Mouse (Mus musculus) spleen, postnatal 10 days (tissue): ENCODE data around the gene Isg15.

Experiments used
- DNase-seq, 2 experiments: peaks; one replicate each; pipeline ENCODE4 v3.0.0; 2021 to 2022; ENCODE audit warnings: low spot score in 2 of 2

Gene Isg15

DNA sequence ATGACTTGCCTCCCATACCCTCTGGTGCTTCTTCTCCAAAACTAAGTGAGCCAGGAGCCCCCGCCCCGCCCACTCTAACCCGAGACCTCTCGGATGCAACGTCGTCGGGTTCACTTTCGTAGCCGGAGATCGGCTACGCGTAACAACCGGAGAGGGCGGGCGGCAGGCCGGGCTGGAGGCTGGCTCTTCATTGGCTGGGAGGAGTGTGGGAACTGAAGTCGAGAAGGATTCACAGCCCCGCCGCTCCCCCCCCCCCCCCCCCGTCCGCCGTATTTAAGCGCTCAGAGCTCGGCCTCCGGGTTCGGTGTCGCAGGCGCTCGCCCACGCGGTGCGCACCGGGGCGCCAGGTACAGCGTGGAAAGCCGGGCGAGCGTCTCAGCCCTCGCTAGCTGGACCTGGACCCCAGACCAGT lies 2.4 kb upstream of the Isg15 start, which contains the start of gene AW011738:
TSS of gene AW011738 (plus strand) at position 304 of the 412 bp plus-strand sequence.
- DNase-seq, result peak in 1 of 2 experiments; percentile 79

DNA sequence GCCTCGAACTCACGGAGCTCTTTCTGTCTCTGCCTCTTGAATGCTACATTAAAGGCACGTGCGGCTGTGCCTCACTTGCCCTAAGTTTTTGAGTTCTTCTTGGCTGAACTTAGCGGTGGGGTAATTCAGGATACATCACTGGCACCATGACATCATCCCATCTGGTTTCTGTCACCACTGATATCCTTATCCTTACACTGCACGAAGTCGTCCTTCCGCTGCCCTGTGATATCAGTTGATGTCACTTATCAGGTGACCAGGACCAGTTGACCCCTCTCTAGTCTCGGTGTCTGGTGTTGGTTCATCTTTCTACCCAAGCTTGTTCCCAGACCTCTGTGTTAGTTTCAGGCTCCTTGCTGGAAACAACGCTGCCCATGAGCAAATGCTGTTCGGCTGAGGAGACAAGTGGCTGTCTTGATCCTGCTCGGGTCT lies 1.9 kb upstream of the Isg15 start:
- peak; percentile 41 to 50 for DNase-seq

DNA sequence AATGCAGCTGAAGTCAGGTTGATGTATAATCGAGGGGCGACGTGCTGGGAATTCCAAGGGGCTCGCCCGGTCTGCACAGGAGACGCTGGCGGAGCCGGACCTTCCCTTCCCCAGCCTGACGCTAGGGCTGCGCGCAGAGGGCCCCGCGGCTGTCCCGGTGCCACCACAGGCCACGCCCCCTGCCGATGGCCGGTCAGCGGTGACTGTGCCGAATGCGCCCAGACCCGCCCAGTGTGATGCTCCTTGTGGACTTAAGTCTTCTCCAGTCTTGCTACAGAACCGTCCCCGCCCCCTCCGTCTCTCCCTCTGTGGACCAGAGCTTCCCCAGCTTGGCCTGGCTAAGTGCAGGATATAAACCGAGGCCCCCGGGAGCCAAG lies 2.8 kb downstream of the Isg15 start:
- DNase-seq, result peak; percentile 85 to 93

DNA sequence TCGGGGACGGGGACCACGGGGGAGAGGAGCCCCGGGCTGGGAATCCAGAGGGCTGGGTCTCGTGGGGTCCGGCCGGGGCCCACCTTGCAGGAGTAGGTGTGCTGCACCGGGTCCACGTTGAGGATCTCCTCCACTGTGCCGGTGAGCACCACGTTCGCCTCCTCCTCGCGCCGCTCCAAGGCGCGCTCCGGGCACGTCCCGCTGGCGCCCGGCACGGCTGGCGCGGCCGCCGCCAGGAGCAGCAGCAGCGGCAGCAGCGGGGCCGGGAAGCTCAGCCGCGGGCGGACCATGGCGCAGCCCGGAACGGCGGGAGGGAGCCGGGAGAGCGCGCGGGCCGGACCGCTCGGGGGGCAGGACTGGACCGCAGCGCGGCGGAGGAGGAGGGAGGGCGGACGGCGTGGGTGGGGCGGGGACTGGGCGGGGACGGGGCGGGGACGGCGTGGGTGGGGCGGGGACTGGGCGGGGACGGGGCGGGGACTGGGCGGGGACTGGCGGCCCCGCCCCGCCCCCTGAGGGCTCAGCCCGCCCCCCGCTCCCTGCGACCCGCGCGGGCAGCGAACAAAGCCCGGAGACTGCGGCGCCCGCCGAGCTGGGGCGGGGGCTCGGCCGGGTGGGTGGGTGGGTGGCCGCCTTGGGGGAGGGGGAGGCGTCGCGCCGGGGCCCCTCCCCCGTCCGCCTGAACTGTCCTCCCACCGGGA lies 3.3 kb downstream of the Isg15 start, which contains the start of gene Agrn:
TSS of gene Agrn (minus strand) at position 358 of the 698 bp plus-strand sequence.
- DNase-seq, result peak; percentile 69 to 75

DNA sequence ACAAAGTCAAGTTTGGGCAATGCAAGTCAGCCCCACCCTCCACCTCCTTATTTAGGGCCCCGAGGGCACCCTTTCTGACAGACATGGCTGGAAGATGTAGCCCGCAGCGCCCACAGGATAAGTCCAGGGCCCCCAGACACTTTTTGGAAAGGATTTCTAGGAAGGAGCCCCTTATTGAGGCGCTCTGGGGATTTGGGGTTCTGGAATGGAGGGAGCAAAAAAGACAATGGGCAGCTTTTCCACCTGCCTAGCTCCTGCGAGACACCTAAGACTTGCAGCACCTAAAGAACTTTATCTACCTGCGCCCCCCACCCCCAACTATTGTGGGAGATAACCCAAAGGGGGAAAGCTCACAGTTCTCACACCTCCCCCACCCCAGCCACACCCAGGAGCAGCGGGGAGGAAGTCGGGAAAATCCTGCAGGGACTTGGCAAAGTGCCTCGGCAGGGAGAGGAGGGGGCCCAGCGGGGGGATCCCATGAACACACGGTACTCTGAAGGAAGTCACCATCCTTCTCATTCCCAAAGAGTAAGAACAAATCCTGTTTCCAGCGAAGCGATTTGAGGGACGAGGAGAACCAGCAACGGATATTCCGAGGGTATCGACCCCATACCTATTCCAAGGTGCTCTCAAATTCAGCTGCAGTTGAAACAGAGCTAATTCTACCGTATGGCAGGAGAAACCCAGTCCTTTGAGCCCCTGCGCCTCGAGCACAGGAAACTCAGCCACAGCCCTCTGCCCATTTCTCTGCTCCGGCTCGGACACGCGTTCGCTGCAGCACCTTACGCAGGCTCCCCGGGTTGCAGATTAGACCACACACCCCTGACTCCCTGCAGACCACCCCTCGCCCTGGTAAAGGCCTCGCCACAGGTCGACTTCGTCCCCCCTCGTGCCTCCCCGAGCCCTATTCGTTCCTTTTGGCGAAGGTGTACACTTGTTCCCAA lies 4.4 kb downstream of the Isg15 start:
- peak in 1 of 2 experiments; percentile 46 for DNase-seq

DNA sequence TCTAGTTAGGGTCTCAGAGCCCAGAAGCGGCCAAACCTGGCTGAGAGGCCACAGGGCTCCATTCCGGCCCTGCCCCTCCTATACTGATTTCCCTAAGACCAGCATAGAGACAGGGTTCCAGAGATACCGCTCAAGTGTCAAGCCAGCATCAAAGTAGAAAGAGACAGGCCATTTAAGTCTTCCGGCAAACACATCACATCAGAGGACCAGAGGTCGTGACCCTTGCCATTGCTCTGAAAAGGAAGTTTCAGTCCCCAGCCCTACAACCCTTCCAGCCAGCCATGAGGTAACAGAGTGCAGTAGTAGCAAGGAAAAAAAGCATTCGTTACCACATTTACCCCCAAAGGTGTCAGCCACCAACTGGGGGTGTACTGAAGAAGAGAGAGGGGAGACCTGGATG lies 6.3 kb downstream of the Isg15 start:
- DNase-seq, result no peak

DNA sequence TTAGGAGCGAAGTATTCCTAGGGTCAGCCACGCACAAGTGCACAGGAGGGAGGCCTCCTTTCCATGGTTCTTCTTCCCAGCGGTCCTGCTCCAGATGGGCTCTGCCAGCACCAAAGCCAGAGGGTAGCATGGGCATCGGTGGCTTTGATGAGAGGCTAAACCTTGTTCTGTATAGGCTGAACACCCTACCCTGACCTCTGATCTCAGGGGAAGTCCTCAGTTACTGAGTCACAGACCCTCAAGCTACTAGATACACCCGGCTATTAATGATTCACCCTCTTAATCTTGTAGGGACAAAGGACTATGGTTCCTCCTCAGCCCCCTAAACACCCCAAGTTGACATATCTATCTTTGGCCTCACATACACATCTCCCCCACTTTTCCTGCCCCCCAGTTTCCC lies 6.7 kb downstream of the Isg15 start:
- no peak for DNase-seq

DNA sequence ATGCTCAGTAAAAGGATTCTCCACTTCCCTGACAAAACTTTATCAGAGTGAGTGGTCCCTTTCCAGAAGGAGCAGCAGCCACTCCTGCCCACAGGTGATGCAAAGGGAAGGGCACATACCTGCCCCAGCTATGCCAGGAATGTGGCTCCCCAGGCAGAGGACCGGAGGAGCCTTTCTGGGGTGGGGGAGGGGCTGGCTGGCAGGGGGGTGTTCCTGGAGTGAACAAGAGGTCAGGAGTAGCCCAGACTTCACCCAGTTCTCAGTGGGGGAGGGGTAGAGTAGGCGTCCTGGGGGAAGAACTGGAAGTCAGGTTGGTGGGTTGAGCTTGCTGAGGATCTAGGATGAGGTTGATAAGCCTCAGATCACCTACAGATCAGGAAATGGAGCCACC lies 7.4 kb downstream of the Isg15 start:
- DNase-seq, result no peak

DNA sequence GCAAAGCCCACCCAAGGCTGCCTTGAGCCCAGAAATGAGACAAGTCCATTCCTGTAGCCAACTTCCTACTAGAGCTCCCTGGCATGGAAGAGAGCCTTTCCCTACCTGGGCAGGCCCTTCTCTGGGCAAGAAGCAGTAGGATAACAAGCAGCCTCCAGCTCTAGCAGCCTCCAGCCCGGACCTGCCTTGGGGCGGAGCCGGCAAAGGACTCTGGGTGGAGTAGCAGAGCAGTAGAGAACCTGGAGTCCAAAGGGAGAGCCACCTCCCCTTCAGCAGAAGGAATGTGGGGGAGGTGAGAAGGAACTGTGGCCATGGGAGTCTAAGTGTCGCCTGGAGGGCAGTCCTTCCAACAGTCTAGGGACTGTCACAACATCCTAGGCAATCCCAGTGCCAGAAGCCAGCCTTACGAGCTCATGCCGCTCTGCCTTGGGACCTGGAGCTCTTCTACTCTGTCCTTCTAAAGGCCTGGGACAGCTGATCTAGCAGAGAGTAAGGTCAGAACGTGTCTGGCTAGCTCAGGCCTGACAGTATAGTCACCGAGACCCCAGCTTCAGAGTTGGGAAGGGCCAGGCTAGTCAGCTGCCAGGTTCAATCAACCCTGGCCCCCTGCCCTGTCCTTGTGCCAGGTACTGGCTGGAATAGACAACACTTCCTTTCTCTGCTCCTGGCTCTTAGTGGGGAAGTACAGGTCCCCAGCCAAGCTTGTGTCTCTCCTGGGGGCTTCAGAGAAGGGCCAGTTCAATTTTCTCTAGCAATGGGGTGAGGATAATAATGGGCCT lies 8.0 kb downstream of the Isg15 start:
- DNase-seq, result peak in 1 of 2 experiments; percentile 32

DNA sequence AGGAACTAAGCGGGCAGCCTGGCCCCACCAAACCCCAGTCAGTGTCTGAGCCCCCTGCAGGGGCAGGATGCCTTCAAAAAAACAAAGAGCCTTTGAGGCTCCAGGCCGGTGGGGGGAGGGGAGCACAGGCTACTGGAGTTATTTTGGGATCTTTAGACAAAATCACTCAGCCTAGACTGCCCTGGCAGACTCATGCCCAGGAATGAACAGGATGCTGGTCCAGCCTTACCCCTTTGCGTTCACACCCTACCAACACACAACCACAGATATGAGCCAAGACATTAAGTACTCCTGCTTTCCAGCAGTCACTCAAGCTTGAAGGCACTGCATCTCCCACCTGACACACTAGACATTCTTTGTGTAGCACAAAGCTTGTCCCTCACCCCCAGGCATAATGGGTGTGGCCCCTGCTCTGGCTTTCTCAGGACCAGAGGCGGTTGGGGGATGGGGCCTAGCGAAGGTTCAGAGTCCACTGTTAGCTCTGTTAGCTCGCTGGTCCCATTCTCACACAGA lies 11.8 kb downstream of the Isg15 start:
- DNase-seq, result no peak

DNA sequence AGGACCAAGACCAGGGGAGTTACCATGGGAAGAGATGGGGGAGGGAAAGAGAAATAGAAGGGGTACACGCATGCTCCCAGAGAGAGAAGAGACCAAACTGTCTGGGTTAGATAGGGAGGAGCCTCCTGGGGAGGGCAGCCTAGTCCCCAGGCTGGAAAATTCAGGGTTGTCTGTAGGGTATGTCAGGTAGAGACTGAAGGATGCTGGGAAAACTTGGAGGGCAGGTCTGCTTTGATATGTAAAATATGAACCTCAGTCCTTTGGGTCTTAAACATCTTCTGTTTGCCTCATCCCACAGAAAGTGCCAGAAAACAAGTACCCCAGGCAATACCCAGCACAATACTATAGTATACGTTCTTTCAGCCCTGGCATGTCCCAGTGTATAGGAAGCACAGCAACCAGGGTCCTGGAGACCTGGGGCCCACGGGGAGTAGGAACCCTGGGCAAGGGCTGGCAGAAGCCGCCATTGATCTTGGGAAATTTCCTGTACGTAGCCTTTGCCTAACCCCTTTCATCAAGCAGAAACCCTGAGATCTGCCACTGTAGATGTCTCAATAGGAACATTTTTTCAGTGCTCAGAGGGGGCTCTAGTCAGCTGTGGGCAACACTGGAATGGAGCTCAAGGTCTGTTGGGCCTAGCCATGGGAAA lies 12.3 kb downstream of the Isg15 start:
- no peak for DNase-seq

DNA sequence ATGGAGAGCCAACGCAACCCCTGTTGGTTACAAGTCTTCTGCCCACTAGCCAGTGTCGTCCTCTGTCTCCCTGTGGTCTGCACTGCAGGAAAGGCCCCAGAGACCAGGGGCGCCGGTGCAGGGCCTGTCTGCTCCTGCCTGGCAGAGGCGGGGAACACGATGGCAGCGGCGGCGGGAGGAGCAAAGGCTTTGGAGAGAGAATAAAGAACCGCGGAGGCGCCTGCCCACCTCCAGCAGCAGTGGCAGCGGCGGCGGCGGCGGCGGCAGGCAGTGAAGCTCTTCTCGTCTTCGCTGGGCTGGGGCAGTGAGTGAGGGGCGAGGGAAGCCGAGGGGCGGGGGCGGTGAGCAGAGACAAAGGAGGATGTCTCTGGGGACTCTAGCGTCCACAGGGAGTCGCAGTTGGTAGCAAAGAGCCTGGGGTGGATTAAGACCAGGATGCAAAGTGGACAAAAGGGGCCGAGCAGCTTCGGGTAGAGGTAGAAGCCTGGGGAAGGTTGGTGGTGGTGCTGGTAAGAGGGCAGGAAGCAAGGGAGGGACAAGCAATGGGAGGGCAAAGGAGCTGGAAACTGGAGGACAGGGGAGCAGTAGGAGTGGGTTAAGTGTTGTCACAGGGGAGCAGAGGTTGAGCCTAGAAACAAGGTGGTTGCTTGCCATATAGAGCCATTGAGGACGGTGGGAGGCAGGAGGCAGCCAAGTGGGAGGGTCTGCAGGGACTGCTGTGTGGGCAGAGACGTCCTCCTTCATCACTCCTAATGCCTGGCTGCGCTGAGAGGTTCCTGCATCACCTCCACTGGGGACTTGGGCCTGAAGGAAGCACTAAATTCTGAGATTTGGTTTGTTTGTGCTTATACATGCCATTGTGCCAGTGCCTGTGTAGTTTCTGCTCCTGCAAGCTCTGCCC lies 14.4 kb downstream of the Isg15 start:
- DNase-seq, result peak in 1 of 2 experiments; percentile 30

DNA sequence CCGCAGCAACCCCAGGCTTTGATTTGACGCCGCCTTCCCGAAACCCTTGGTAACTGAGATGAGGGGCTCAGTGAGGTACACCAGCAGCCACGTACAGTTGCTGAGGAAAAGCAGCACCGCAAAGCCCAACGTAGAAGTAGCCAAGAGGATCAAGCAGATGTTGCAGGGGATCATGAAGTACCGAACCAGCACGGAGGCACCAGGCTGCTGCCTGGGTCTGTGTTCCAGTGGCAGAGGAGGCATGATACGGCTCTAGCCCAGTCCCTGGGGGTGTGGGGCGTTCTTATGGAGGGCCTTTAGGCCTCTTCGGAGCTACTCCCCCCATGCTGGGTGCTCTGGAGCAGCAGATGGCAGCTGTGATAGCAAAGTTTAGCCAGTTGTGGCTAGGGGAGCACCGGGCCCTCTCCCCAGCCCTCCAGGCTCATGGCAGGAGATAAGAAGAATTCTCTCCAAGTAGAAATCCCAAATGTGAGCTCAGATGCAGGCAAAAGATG lies 15.1 kb downstream of the Isg15 start:
- DNase-seq, result no peak

DNA sequence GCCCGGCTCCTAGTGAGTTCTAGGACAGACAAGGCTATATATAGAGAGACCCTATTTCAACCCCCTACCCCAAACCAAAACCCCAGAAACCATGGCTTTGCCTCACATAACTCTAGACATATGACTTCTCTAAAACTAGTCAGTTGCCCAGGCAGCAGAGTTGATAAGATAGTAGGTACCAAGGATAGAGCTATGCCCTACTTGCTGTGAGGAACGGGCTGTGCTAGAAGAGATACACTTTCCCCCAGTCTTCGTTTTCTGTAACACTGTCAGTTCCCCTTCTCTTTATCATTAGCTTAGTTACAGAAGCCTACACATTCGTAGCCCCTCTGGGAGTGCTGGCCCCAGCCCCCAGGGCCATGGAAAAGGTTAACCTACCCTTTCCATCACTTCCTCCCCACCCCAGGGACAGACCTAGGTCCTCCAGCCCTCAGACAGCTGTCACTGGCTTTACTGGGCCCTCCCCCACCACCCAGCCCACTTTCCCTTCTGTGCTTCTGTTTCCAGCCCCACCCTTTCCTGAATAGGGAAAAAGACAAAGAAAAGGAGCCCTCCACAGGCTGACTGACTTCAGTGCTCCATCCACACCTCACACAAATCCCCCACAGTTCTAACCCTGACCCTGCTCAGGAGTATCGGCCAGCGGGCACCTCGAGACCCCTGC lies 16.2 kb downstream of the Isg15 start:
- DNase-seq, result no peak

DNA sequence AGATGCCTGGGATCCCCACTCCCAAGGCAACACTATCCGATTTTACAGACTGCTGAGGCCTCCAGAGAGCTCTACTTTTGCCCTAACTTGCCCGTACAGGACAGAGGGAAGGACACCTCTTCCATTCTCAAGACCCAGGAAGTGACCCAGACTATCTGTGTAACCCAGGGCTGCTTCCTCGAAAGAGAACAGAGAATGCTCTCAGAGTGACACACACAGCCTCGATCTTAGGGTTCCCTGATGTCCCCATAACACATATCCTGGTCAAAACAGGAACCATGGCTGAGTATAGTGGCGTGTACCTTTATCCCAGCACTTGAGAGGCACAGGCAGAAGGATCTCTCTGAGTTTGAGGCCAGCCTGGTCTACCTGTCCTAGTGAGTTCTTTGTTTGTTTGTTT lies 16.9 kb downstream of the Isg15 start:
- DNase-seq, result no peak

DNA sequence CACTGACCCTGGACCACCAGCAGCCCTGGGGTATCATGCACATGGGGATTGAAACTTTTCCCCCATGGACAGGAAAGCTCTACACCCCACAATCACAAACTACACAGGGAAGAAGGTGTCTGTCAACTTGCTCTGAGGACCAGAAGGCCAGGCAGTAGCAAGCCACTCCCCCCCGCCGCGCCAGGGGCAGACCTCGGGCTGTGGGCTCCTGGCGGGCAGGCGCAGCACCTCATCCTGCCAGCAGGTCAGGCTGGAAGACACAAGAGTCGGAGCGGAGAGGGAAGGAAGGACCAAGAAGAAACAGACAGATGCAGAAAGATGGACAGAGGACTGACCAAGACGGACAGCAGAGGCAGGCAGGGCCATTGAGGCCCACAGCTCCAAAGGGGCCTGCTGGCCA lies 23.0 kb downstream of the Isg15 start:
- DNase-seq, result no peak

DNA sequence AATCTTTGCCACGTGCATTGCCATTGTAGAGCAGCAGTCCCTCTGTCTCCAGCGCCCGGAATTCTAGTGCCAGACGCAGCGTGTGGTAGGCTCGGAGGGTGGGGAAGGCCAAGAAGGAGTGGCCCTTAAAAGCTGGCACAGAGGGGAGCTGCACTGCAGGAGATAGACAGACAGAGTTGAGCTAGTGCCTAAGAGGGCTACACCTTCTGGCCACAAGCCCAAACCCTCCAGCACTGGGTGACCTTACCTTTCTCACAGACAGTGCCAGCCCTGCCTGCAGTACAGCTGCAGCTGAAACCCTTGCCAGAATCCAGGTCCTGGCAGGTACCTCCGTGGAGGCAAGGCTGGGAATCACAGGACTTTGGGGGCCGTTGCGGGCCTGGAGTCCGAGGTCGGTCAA lies 28.8 kb downstream of the Isg15 start:
- no peak for DNase-seq

DNA sequence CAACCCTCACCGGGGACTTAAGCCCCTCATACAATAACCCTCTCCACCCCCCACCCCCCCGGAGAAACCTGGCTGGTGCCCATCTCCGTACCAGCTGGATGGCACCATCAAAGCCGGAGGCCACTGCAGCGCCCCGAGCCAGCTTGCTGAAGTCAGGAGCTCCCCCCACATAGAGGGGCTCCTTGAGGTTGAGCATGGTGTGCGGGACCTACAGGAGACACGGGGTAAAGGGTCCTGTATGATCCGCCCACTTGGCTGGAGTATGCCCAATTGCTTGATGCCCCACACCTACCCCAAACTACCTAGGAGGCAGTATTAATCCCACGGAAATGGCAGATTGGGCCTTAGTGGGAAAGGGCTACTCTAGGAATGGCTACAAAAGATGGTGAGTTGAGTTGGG lies 31.5 kb downstream of the Isg15 start:
- no peak for DNase-seq

DNA sequence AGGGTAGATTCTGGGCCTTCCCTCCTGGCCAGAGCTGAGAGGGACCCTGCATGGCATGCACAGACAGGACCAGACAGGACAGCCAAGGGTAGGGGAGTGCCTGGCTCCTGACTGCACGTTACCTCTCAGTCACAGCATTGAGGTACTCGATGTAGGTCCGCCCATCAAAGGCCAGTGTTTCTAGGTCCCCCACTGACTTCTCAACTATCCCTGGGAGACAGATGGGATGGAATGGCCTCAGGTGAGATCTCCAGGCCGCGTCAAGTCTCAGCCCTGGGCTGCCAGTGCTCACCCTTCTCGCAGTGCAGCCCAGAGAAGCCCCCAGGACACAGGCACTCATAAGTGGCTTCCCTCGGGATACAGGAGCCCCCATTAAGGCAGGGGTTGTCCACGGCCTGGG lies 32.0 kb downstream of the Isg15 start:
- no peak for DNase-seq
